In genomic region chr8:94702844-94703813, GRCm38 (mm10) we compare ENCODE assay signal across 8 mouse cellular contexts. TPM values are rescaled to one million over a fixed set of nuclear protein-coding genes. Genes with fewer than 3 reads are reported as not detected.
DNase-seq lines count a peak whose midpoint lies in the region; ATAC-seq and TF ChIP-seq lines count a peak whose summit lies in the region.

No protein-coding gene starts in this region.

- no peaks in the 10 kb centered on the region for H3K36me3 ChIP-seq in embryonic facial prominence, embryonic 13.5 days
- H3K36me3 ChIP-seq in limb, embryonic 14.5 days (ENCODE audit: control insufficient read depth, insufficient read depth, low read length): no peaks in the 10 kb centered on the region
- H3K36me3 ChIP-seq in midbrain, embryonic 16.5 days (ENCODE audit: control insufficient read depth, insufficient read depth, low read length): no peaks in the 10 kb centered on the region

- DNase-seq in 416B (ENCODE audit: low read depth): peak; percentile 95
- DNase-seq in adrenal gland, postnatal 36 days: peak; percentile 79 to 89
- DNase-seq in heart, adult 8-10 months (ENCODE audit: low spot score): peak; percentile 81
- peak; percentile 79 to 89 for DNase-seq in kidney, adult 8-10 months
- peak; percentile 89 for DNase-seq in limb, embryonic 14.5 days (ENCODE audit: low spot score)
- peak; percentile 77 to 78 for DNase-seq in spleen, postnatal 36 days (ENCODE audit: low spot score in 2 of 2)

- H3K27ac ChIP-seq in embryonic facial prominence, embryonic 13.5 days: peak overlapping the region; percentile 44; the same call in 1 of the 2 replicates
- no peak overlapping the region for H3K27ac ChIP-seq in limb, embryonic 14.5 days (replicated peaks; ENCODE audit: low read depth, low read length)
- peak overlapping the region; percentile 87 for H3K27ac ChIP-seq in midbrain, embryonic 16.5 days (ENCODE audit: low read length)

- ATAC-seq in embryonic facial prominence, embryonic 13.5 days (ENCODE audit: insufficient number of reproducible peaks, insufficient read depth, low FRiP score, low TSS enrichment, low read depth): peak; percentile 80
- peak; percentile 83 for ATAC-seq in limb, embryonic 14.5 days (ENCODE audit: low FRiP score, low read depth)
- ATAC-seq in midbrain, embryonic 16.5 days: peak; percentile 88

- H3K4me3 ChIP-seq in embryonic facial prominence, embryonic 13.5 days: peak overlapping the region; percentile 53
- H3K4me3 ChIP-seq in limb, embryonic 14.5 days (replicated peaks; ENCODE audit: low read length): peak overlapping the region; percentile 49
- peak overlapping the region; percentile 45 for H3K4me3 ChIP-seq in midbrain, embryonic 16.5 days (ENCODE audit: low read depth, low read length)

- H3K9ac ChIP-seq in embryonic facial prominence, embryonic 13.5 days: peak overlapping the region; percentile 57
- H3K9ac ChIP-seq in limb, embryonic 14.5 days (ENCODE audit: low read depth, low read length, severe bottlenecking): peak overlapping the region; percentile 8; the same call in 1 of the 2 replicates
- peak overlapping the region; percentile 62 for H3K9ac ChIP-seq in midbrain, embryonic 16.5 days (ENCODE audit: low read depth, low read length)

- peak overlapping the region; percentile 70 for H3K4me2 ChIP-seq in embryonic facial prominence, embryonic 13.5 days
- H3K4me2 ChIP-seq in limb, embryonic 14.5 days (replicated peaks; ENCODE audit: low read depth, low read length, severe bottlenecking): peak overlapping the region; percentile 43
- peak overlapping the region; percentile 43 for H3K4me2 ChIP-seq in midbrain, embryonic 16.5 days (ENCODE audit: low read length)

- H3K4me1 ChIP-seq in embryonic facial prominence, embryonic 13.5 days: peaks cover 4% of the 10 kb centered on the region; the same call in 1 of the 2 replicates
- H3K4me1 ChIP-seq in limb, embryonic 14.5 days (ENCODE audit: control insufficient read depth, insufficient read depth, low read length): no peaks in the 10 kb centered on the region
- peaks cover 4% of the 10 kb centered on the region; the same call in 1 of the 2 replicates for H3K4me1 ChIP-seq in midbrain, embryonic 16.5 days (ENCODE audit: control insufficient read depth, insufficient read depth, low read length)

- peaks cover 6% of the 10 kb centered on the region; the same call in 1 of the 2 replicates for H3K27me3 ChIP-seq in embryonic facial prominence, embryonic 13.5 days
- H3K27me3 ChIP-seq in limb, embryonic 14.5 days (ENCODE audit: control insufficient read depth, insufficient read depth, low read length): 0 out of 2 replicates have a peak, but pooled peaks cover under 1% of the 10 kb centered on the region
- H3K27me3 ChIP-seq in midbrain, embryonic 16.5 days (ENCODE audit: control insufficient read depth, insufficient read depth, low read depth, low read length): peaks cover under 1% of the 10 kb centered on the region

- no peaks in the 10 kb centered on the region for H3K9me3 ChIP-seq in embryonic facial prominence, embryonic 13.5 days
- H3K9me3 ChIP-seq in limb, embryonic 14.5 days (ENCODE audit: control insufficient read depth, low read length): no peaks in the 10 kb centered on the region
- H3K9me3 ChIP-seq in midbrain, embryonic 16.5 days (replicated peaks; ENCODE audit: control insufficient read depth, low read length, poor library complexity, severe bottlenecking): no peaks in the 10 kb centered on the region

- under 1% methylated on average over 35 of the region's 35 CpGs for WGBS in embryonic facial prominence, embryonic 13.5 days
- WGBS in limb, embryonic 14.5 days: under 1% methylated on average over 35 of the region's 35 CpGs
- under 1% methylated on average over 35 of the region's 35 CpGs for WGBS in midbrain, embryonic 16.5 days

- no peak for TF ChIP-seq POLR2A in limb, embryonic 14.5 days (IDR thresholded peaks at IDR 0.05; ENCODE audit: borderline replicate concordance, extremely low read depth, insufficient read depth, insufficient read length)

RNA-seq across cellular contexts. Expression of gene Pllp, which starts 7.1 kb away (rescaled TPM):
- under 1 TPM; 0.82 to 0.99 TPM for total RNA-seq in adrenal gland, postnatal 36 days (2021)
- 3.4 and 4.1 TPM in 2 replicates for polyA plus RNA-seq in embryonic facial prominence, embryonic 13.5 days (2015; fragmentation: Nextera tagmentation; extraction: Ambion mirVana)
- total RNA-seq in heart, adult 8-10 months (2022): under 1 TPM in 2 of 4 experiments, not detected in 2; 0.63 to 0.69 TPM
- 1.6 and 2.1 TPM in 2 replicates for polyA plus RNA-seq in limb, embryonic 14.5 days (2012; rRNA removed)
- polyA plus RNA-seq in limb, embryonic 14.5 days (2014; fragmentation: Nextera tagmentation; extraction: Ambion mirVana): 0.95 and 3.6 TPM in 2 replicates
- polyA plus RNA-seq in midbrain, embryonic 16.5 days (2015; fragmentation: Nextera tagmentation; extraction: Ambion mirVana): 1.7 and 3.4 TPM in 2 replicates

RNA-seq across cellular contexts. Expression of gene Arl2bp, which starts 36.7 kb away (rescaled TPM):
- total RNA-seq in adrenal gland, postnatal 36 days (2021): 10 to 100 TPM; 71.0 to 73.8 TPM
- polyA plus RNA-seq in embryonic facial prominence, embryonic 13.5 days (2015; fragmentation: Nextera tagmentation; extraction: Ambion mirVana): 152 and 163 TPM in 2 replicates
- 100 to 1,000 TPM in 2 of 4 experiments, 10 to 100 TPM in 2; 83.0 to 101 (median 92.4) TPM for total RNA-seq in heart, adult 8-10 months (2022)
- polyA plus RNA-seq in limb, embryonic 14.5 days (2012; rRNA removed): 111 and 125 TPM in 2 replicates
- polyA plus RNA-seq in limb, embryonic 14.5 days (2014; fragmentation: Nextera tagmentation; extraction: Ambion mirVana): 54.0 and 62.9 TPM in 2 replicates
- 179 and 183 TPM in 2 replicates for polyA plus RNA-seq in midbrain, embryonic 16.5 days (2015; fragmentation: Nextera tagmentation; extraction: Ambion mirVana)

RNA-seq across cellular contexts. Expression of gene Ccl22, which starts 42.3 kb away (rescaled TPM):
- not detected for total RNA-seq in adrenal gland, postnatal 36 days (2021)
- not detected in 2 replicates for polyA plus RNA-seq in embryonic facial prominence, embryonic 13.5 days (2015; fragmentation: Nextera tagmentation; extraction: Ambion mirVana)
- total RNA-seq in heart, adult 8-10 months (2022): not detected
- not detected in 2 replicates for polyA plus RNA-seq in limb, embryonic 14.5 days (2012; rRNA removed)
- polyA plus RNA-seq in limb, embryonic 14.5 days (2014; fragmentation: Nextera tagmentation; extraction: Ambion mirVana): 0.14 TPM in 1 of 2 replicates, not detected in the other
- polyA plus RNA-seq in midbrain, embryonic 16.5 days (2015; fragmentation: Nextera tagmentation; extraction: Ambion mirVana): not detected in 2 replicates

Comparison
In these comparisons a context has a peak if more than half of its experiments do, and no peak if none do; other contexts are left out.
1. H3K9ac ChIP-seq: peak in every context shown above with its lines; median percentile 62 in midbrain, embryonic 16.5 days; 57 in embryonic facial prominence, embryonic 13.5 days; 8 in limb, embryonic 14.5 days.